Comparison of ENCODE assay signal across 8 mouse cellular contexts in genomic region chr7:143052626-143053007, GRCm38 (mm10). TPM values are rescaled to one million over a fixed set of nuclear protein-coding genes. Genes with fewer than 3 reads are reported as not detected.
DNase-seq lines count a peak whose midpoint lies in the region; ATAC-seq lines count a peak whose summit lies in the region.

TSS of gene Cd81 (plus strand) at chr7:143052739.

- ATAC-seq in intestine, embryonic 15.5 days = peak; percentile 85
- peak; percentile 71 for ATAC-seq in megakaryocyte progenitor cell, adult 5-6 weeks (replicated peaks; ENCODE audit: poor library complexity)

- peak within 1 kb of the TSS; percentile 96 for H3K27ac ChIP-seq in intestine, embryonic 15.5 days

- DNase-seq in adrenal gland, adult 8-10 months = peak; percentile 85
- DNase-seq in embryo, embryonic 9.5 days (ENCODE audit: extremely low spot score) = peak; percentile 90
- DNase-seq in gastrocnemius, postnatal 4 days (ENCODE audit: low spot score in 2 of 2) = peak; percentile 89 to 90
- DNase-seq in left cerebral cortex, postnatal 14 days (ENCODE audit: low spot score in 2 of 2) = peak; percentile 78 to 87
- peak; percentile 84 for DNase-seq in right cerebral cortex, postnatal 25 days
- DNase-seq in urinary bladder, postnatal 36 days (ENCODE audit: low spot score in 2 of 2) = peak; percentile 82 to 88

- H3K36me3 ChIP-seq in intestine, embryonic 15.5 days = 0 out of 2 replicates have a peak, but pooled peaks cover 3% of the 10 kb centered on the region

- H3K4me1 ChIP-seq in intestine, embryonic 15.5 days (replicated peaks) = peaks cover 41% of the 10 kb centered on the region

- peak within 1 kb of the TSS; percentile 83 for H3K4me2 ChIP-seq in intestine, embryonic 15.5 days (replicated peaks)

- intact Hi-C loops in left cerebral cortex, postnatal 14 days (cut with DNase I) = loop anchor here (2.0 kb wide), 1 partner anchor 44 kb away; no protein-coding TSS in a partner anchor

- WGBS in intestine, embryonic 15.5 days = 0% methylated on average over 23 of the region's 37 CpGs

- peak within 1 kb of the TSS; percentile 89 for H3K4me3 ChIP-seq in intestine, embryonic 15.5 days (replicated peaks)

- peak within 1 kb of the TSS; percentile 97 for H3K9ac ChIP-seq in intestine, embryonic 15.5 days

- H3K9me3 ChIP-seq in intestine, embryonic 15.5 days = no peaks in the 10 kb centered on the region

- no peaks in the 10 kb centered on the region for H3K27me3 ChIP-seq in intestine, embryonic 15.5 days (replicated peaks)

RNA-seq across cellular contexts. Expression of gene Cd81, which starts in this region (rescaled TPM):
- total RNA-seq in adrenal gland, adult 8-10 months (2022) = 100 to 1,000 TPM; 689 to 780 (median 728) TPM
- total RNA-seq in gastrocnemius, postnatal 4 days (2021) = 100 to 1,000 TPM; 347 to 375 TPM
- 411 and 413 TPM in 2 replicates for polyA plus RNA-seq in intestine, embryonic 15.5 days (2015; fragmentation: Nextera tagmentation; extraction: Ambion mirVana)
- 100 to 1,000 TPM; 367 to 400 TPM for total RNA-seq in left cerebral cortex, postnatal 14 days (2021)
- total RNA-seq in megakaryocyte progenitor cell, adult 5-6 weeks (2015) = 118 and 140 TPM in 2 replicates
- total RNA-seq in megakaryocyte progenitor cell, adult 5-6 weeks (2017) = 121 and 181 TPM in 2 replicates

Comparison
In these comparisons a context has a peak if more than half of its experiments do, and no peak if none do; other contexts are left out.
1. Peak in every context shown above with its lines: DNase-seq, ATAC-seq, H3K4me3 ChIP-seq and H3K27ac ChIP-seq.